Mouse (Mus musculus) gastrocnemius, postnatal 36 days (tissue): ENCODE results near the gene Alpl. TPM values are rescaled to one million over a fixed set of nuclear protein-coding genes. Genes with fewer than 3 reads are reported as not detected.

ENCODE experiments used
- DNase-seq, 2 experiments: peaks; one replicate each; pipeline ENCODE4 v3.0.0; 2022
- intact Hi-C: fragments of 180-260 bp; cut with DNase I; formaldehyde crosslinking; loops from one replicate; pipeline ENCODE4 v1.15.1; 2025
- total RNA-seq, 2 experiments: library from RNA; stranded (reverse); gene quantifications; 2 replicates each; pipeline ENCODE4 v1.2.3; 2021

Gene Alpl
- total RNA-seq, 2 experiments from 2014 or later, result 14.1 to 15.9 TPM

- intact Hi-C loops, result no loop called here
- no peak for DNase-seq
Measured at GRCm38 (mm10) chr4:137697156-137697885, 98.9 kb downstream of the Alpl start.

- intact Hi-C loops, result no loop called here
- DNase-seq, result no peak
Measured at GRCm38 (mm10) chr4:137695900-137696299, 100.3 kb downstream of the Alpl start.

- intact Hi-C loops, result no loop called here
- no peak for DNase-seq
Measured at GRCm38 (mm10) chr4:137695300-137695699, 100.9 kb downstream of the Alpl start.

GRCm38 (mm10) chr4:137692107-137692902, 103.9 kb downstream of the Alpl start:
- DNase-seq, result no peak
- intact Hi-C loops, result no loop called here

Other genes starting within 250 kb of the Alpl start
- gene Ldlrad2, start 221.8 kb downstream of the Alpl start, total RNA-seq, result not detected
- gene Usp48, start 202.6 kb downstream of the Alpl start, total RNA-seq, result 10 to 100 TPM; 23.3 to 25.9 TPM
- gene Rap1gap, start 131.7 kb downstream of the Alpl start, total RNA-seq, result 10 to 100 TPM in 1 of 2 experiments, 1 to 10 TPM in 1; 5.4 to 10.7 TPM
- gene Ece1, start 65.9 kb upstream of the Alpl start, total RNA-seq, result 10 to 100 TPM; 57.9 to 67.9 TPM
- 100 to 1,000 TPM; 103 to 115 TPM for gene Eif4g3, start 196.6 kb upstream of the Alpl start, total RNA-seq